Mouse (Mus musculus): Measurements from ENCODE around the gene Olfr1348.
"Not testable (repeated sequence)": the region's sequence is repeated elsewhere in the genome, so short reads cannot be mapped to it uniquely, and the experiment has no call there.

Olfr1348 gene

GRCm38 (mm10) chr7:6508648-6509047 is at the start of gene Olfr1348:
Olfr1348 (minus strand) TSS chr7:6508748.
- no peak for DNase-seq (ENCODE audit: low spot score in 2 of 2)

DNA sequence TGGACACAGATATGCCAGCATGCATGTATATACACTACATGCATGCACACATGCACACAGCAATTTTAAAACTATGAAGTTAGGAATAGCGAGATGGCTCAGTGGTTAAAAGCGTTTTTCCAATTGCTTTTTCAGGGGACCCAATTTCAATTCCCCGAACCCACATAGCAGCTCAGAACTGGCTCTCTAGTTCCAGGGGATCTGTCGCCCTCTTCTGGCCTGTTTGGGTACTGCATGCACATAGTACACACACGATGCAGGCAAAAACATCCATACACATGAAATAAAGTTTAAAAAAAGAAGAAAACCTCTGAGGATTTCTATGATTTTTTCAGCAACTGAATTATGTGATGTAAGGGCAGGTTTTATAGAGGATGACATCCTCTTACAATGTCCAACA is 17.6 kb upstream of the Olfr1348 start:
- peak in 1 of 2 experiments; percentile 30 for DNase-seq (ENCODE audit: low spot score in 2 of 2)

GRCm38 (mm10) chr7:6525001-6525400 is 16.5 kb upstream of the Olfr1348 start:
- DNase-seq (ENCODE audit: low spot score in 2 of 2) = no peak

DNA sequence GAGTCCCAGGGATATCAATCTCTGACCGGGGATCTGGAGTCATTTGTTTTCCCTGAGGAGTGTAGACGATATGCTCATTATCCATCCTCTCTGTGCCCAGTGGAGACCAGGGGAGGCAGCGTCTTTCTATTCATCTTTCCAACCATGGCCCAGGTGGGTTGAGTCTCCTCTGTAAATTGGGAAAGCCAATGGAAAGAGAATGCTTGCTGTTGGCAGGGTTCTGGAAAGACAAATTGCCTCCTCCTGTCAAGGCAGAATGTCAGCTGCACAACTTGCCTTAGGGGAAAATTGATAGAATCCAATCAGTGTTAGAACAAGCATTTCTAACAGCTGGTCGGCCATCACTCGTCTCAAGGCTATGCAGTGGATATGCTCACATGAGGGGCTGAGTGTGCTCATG is 14.3 kb upstream of the Olfr1348 start, which contains the start of gene Olfr1349:
Gene Olfr1349 (minus strand): TSS at position 101 of the 400 bp plus-strand sequence.
- no peak for DNase-seq (ENCODE audit: low spot score in 2 of 2)

DNA sequence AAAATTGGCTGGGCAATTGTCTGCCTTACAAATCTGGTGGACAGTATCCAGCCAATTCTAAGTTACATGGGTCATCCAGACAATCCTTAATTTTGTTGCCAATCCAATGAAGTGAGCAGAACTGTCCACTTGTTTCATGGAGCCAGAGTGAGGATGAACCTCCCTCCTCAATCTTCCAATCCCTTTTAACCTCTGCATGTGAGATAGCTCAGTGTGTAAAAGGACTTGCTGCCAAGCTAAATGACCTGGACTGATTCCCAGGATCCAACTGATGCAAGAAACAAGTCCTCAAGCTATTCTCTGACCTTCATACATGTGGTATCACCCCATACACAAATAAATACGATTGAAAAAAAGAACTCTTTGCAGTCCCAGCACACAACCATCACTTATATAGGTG is 13.1 kb upstream of the Olfr1348 start:
- no peak for DNase-seq (ENCODE audit: low spot score in 2 of 2)

- no peak for DNase-seq (ENCODE audit: low spot score in 2 of 2)
These were observed 8.9 kb downstream of the Olfr1348 start, which contains the start of gene Olfr1347 for GRCm38 (mm10) chr7:6499655-6500054. Olfr1347 (minus strand) TSS chr7:6499755.

GRCm38 (mm10) chr7:6486841-6487240 is 21.7 kb downstream of the Olfr1348 start, which contains the start of gene Olfr5:
Olfr5 (minus strand) TSS chr7:6486941.
- no peak for DNase-seq (ENCODE audit: low spot score in 2 of 2)

- DNase-seq (ENCODE audit: low spot score in 2 of 2) = not testable (repeated sequence)
These were observed 30.9 kb downstream of the Olfr1348 start for GRCm38 (mm10) chr7:6477633-6478032.

GRCm38 (mm10) chr7:6466951-6467350 is 41.6 kb downstream of the Olfr1348 start, which contains the start of gene Olfr1346:
Olfr1346 (plus strand) TSS chr7:6467101.
- no peak for DNase-seq (ENCODE audit: low spot score in 2 of 2)

GRCm38 (mm10) chr7:6456399-6456798 is 52.1 kb downstream of the Olfr1348 start:
- DNase-seq (ENCODE audit: low spot score in 2 of 2) = no peak

GRCm38 (mm10) chr7:6455868-6456267 is 52.7 kb downstream of the Olfr1348 start, which contains the start of gene Olfr1336:
Olfr1336 (plus strand) TSS chr7:6456168.
- DNase-seq (ENCODE audit: low spot score in 2 of 2) = no peak
